Mouse (Mus musculus) heart, postnatal 14 days (tissue): Measurements from ENCODE around the gene Tcp1. TPM values are rescaled to one million over a fixed set of nuclear protein-coding genes. Genes with fewer than 3 reads are reported as not detected.
"Not testable (repeated sequence)": the region's sequence is repeated elsewhere in the genome, so short reads cannot be mapped to it uniquely, and the experiment has no call there.

ENCODE experiments used
- DNase-seq, 2 experiments: peaks; one replicate each; pipeline ENCODE4 v3.0.0; 2021 to 2022
- intact Hi-C: fragments of 180-260 bp; cut with DNase I; formaldehyde crosslinking; loops from one replicate; pipeline ENCODE4 v1.15.1; 2025
- total RNA-seq, 2 experiments: library from RNA; stranded (reverse); gene quantifications; 2 replicates each; pipeline ENCODE4 v1.2.3; 2021

Tcp1 gene
- total RNA-seq, 2 experiments from 2014 or later: 171 to 198 TPM

DNA sequence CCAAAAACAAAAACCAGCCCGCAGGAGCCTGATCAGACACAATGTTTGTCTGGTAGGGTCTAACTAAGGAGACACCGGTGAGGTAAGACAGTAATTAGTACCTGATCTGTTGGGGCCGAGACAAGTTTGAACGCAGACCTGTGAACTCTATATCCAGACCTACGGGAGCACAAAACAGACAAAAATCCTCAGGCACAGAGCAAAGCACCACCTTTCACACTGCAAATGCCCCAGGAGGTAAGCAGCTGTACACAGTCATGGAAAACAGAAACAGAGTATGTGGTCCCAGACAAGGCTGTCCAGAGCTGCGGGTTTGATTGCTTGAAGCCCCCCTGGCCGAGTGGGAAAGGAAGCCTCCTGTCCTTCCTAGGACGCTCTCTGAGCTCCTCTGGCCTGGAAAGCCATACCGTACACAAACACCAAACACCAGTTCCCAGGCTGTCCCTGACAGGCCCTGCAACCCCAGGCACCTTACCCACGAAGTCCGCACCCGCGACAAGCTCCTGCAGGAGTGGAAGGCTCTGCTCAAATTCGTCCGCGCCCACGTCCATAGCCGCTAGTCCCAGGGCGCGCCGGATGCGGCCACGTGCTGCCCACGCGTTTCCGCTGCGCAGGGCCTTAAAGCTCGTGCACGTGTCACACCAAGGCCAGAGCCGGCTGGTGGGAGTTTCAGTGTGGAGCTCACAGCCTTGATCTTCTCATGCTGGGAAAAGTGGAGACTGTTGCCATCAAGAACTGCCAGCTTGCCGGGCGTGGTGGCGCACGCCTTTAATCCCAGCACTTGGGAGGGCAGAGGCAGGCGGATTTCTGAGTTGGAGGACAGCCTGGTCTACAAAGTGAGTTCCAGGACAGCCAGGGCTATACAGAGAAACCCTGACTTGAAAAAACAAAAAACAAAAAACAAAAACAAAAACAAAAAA, 5.9 kb upstream of the Tcp1 start, which contains the start of gene Pnldc1:
Pnldc1 (minus strand) TSS at position 870 of the 920 bp plus-strand sequence.
- DNase-seq: peak in 1 of 2 experiments; percentile 18
- intact Hi-C loops: no loop called here

- intact Hi-C loops: no loop called here
- no peak for DNase-seq
Observed at GRCm38 (mm10) chr17:12910391-12910790, 5.1 kb upstream of the Tcp1 start.

DNA sequence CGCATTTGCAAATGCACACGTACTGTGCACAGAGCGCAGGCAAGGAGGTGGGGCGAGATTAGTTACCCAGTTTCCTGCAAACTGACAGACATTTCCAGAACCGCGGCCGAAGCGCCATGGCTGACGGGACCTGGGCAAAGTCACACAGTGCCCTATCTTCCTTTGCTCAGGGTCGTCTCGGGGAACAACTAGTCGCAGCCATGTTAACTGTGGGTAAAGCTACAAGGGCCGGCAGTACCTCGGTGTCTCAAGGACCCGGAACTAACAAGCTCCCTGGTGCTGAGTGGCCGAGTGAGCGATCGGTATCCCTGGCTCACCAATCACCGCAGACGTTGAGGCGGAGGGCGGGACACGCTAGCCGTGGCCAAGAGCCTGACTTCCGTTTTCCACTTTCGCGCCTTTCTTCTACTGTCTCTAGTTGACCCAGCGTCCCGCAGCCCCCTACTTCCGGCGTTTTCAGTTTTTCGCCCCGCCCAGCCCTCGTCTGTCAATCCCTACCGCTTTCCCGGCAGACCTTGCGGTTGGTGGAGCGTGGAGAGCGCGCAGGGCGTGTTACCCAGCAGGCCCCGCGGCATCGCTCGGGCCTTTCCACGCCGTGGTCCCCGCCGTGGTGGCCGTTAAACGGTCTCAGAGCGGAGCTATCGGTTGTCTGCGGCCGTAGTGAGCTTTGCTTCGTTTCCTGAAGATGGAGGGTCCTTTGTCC, 531 bp downstream of the Tcp1 start, which contains the start of gene Mrpl18:
Mrpl18 (minus strand) TSS at position 465 of the 703 bp plus-strand sequence.
- DNase-seq: peak; percentile 97 to 98
- intact Hi-C loops: loop anchor here (2.0 kb wide), 1 partner anchor 77 kb away; no protein-coding TSS in a partner anchor

- intact Hi-C loops: loop anchor here (2.0 kb wide), 1 partner anchor 76 kb away; no protein-coding TSS in a partner anchor
- DNase-seq: no peak
Observed at GRCm38 (mm10) chr17:12916588-12917380, 1.3 kb downstream of the Tcp1 start.

DNA sequence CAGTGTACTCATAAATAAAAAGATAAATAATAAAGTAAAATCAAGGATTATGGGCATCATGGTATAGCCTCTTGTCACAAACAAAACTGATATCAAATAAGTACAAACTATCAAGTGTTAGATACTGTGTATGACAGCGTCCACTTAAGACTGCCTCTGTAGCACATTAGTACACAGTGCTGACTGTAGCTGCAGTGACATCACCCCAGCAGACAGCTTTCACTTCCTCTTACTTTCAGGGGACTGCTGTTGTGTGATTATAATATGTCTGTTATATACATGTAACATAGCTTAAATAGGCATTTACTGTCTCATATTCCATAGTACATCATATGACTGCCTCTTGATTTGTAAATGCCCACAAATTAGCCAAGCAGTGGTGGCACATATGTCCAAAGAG, 5.6 kb downstream of the Tcp1 start:
- no peak for DNase-seq
- intact Hi-C loops: no loop called here

DNA sequence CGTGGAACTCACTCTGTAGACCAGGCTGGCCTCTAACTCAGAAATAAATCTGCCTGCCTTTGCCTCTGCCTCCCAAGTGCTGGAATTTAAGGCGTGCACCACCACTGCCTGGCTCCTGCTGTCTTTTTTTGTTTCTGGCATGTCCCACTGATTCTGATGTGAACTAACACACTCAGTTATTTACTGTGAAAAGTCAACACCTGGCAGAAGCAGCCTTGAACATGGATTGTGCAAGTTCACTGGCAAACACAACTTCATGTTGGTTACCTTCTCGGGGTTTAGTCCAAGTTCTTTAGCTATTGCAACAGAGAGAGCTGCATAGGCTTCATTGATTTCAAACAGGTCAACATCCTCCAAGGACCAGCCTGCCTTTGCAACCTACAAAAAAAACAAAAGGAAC, 9.5 kb downstream of the Tcp1 start:
- intact Hi-C loops: no loop called here
- no peak for DNase-seq

GRCm38 (mm10) chr17:12925703-12926180, 10.2 kb downstream of the Tcp1 start:
- intact Hi-C loops: no loop called here
- DNase-seq: no peak

GRCm38 (mm10) chr17:12931576-12931975, 16.1 kb downstream of the Tcp1 start:
- intact Hi-C loops: not testable (repeated sequence)

DNA sequence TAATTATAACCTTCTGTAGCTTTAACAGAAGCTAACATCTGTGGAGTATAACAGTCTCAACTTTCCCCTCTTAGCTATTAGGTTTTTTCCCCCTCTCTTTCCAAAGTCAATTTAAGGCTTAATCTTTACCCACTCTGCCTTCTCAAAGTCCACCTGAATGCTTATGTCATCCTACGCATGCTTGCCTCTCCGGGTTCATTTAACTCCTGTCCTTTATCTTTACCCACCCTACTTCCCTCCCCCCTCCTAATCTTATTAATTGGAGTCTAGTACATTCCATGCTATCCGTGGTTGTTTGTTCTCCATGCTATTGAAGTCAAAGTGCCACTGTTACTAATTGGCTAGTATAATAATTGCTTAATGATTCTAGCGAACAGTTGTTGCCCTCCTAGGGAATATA, 20.2 kb downstream of the Tcp1 start:
- DNase-seq: no peak
- intact Hi-C loops: no loop called here

More at GRCm38 (mm10) chr17:12931576-12931975, 16.1 kb downstream of the Tcp1 start:
- not testable (repeated sequence) for DNase-seq

- DNase-seq: no peak
- intact Hi-C loops: no loop called here
Observed at GRCm38 (mm10) chr17:12937412-12937970, 22.0 kb downstream of the Tcp1 start.

GRCm38 (mm10) chr17:12938077-12938476, 22.6 kb downstream of the Tcp1 start:
- intact Hi-C loops: no loop called here
- no peak for DNase-seq

GRCm38 (mm10) chr17:12939377-12940148, 24.1 kb downstream of the Tcp1 start:
- intact Hi-C loops: not testable (repeated sequence)

DNA sequence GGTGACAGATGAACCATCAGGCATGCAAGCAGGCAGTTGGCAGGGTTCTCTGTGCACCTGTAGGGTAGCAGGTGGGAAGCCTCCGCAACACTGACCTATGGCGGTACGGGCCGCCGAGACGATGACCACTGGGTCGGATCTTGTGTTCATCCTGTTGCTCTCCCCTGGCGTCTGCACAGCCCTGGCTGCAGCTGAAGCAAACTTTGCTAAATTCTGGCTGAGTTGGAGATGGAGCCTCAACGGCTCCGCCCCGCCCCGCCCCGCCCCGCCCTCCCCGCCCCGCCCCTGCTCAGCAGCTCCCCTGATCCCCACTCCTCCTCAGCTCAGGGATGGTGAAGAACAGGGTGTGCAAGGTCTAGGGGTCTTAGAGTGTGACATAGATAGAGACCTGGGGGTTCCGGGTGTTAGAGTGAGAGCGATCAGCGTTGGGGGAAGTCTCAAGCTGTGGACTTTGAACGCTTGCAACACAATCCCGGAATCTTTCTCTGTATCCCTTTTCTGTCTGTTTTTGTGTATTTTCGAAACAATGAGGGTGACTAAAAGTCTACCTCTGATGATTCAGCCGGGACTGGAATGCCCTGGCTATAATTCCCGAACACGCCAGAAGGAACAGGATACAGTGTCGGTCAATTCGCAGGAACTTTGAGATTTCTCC, 24.8 kb downstream of the Tcp1 start, which contains the start of gene Acat3:
Acat3 (minus strand) TSS at position 450 of the 655 bp plus-strand sequence.
- intact Hi-C loops: no loop called here
- DNase-seq: no peak

More at GRCm38 (mm10) chr17:12939377-12940148, 24.1 kb downstream of the Tcp1 start:
- not testable (repeated sequence) for DNase-seq

DNA sequence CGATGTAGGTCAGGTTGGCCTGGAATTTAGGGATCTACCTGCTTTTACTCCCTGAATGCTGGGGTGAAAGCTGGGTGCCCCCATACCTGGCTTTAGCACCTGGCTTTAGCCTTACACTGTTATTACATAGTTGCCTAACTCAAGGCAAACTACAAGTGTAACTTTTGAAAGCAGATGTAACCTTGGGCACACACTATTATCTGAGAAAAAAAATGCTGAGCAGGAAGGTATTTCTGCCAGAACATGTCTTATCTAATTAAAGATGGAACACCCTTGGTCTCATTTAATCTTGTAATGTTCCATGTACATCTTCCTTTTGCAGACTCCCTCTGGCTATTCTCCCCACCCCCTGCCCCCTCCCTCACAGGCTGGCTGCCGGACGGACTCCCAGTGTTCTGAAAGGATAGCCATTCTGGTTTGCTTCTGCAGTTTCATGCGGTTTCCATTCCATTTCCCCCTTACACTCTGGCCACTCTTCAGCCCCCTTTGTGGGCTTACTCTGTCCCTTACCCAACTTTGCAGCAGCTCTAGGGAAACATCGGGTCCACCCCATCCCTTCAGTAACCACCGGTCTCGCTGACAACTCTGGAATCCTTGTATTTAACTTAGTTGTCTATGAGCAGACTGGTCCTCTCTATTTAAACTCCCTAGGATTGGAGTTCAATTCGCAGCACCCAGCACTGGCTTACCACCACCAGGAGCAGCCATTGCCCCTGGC, 26.2 kb downstream of the Tcp1 start:
- intact Hi-C loops: no loop called here
- no peak for DNase-seq

GRCm38 (mm10) chr17:12942459-12943162, 27.1 kb downstream of the Tcp1 start:
- no peak for DNase-seq
- intact Hi-C loops: no loop called here

GRCm38 (mm10) chr17:12949669-12950068, 34.2 kb downstream of the Tcp1 start:
- no peak for DNase-seq
- intact Hi-C loops: no loop called here

- DNase-seq: no peak
- intact Hi-C loops: no loop called here
Observed at GRCm38 (mm10) chr17:12956664-12957063, 41.2 kb downstream of the Tcp1 start.
